Mouse (Mus musculus): ENCODE measurements at regions not wholly inside any gene's neighbourhood (a gene's known extent, or its start where the extent isn't known, plus 50 kb on each side); places are given as distances from the start of the nearest gene placed in this dataset.

DNA sequence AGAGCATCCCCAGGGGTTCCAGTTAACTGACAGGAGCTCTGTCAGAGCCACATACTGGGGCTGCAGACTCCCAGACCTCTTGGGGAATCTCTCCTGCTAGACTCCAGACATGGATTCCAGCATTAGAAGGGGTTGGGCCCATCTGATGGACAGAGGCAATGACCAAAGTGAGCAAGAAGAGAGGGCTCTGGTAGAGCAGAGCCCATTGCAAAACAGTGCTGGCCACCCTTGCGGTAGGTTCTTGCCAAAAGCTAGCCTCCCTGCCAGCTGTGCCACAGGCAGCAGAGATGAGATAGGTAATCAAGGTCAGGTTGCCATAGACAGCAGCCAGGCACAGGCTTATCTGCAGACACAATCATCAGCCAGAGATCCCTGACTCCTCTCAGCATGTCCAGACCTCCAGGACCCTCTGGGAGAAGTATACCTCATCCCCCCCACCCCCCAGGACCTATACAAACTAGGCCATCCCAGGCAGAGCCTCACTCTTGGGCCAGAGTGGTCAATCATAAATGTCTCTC lies 151.1 kb upstream of the Cdh4 start:
- ATAC-seq (ENCODE audit: insufficient number of reproducible peaks, low FRiP score, low TSS enrichment): no peak

DNA sequence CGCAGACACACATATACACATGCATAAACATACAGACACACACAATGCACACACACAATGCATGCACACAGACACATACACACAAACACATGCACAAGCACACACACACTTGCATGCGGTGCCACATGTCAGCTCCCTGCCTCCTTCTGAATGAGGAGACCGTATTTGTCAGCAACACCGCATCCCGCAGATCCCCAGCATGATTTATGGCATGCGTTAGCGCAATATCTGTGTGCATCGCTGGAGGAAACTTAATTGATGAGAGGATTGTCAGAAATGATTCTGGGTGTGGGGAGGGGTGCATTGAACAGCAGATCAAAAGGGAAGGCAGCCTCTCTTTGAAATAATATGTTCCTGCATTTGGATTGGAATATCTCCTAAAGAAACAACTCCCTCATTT lies 150.3 kb upstream of the Cdh4 start:
- ATAC-seq (ENCODE audit: insufficient number of reproducible peaks, low FRiP score, low TSS enrichment): no peak

DNA sequence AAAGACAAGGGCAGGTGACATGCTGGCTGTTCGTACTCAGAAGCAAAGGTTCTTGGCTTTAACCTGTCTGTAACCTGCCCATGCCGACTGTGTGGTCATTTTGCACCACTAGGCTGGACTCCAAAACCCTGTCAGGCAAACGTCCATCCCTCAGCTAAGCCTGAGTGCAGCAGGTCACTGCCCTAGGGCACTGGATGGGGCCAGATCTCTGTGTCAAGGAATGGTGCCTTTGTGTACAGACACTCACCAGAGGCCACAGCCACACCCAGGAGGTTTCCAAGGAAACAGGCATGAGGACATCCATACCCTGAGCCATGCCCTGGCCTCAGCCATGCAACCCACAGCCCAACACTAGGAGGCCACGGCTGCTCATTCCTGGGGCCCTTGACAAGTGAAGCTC lies 149.7 kb upstream of the Cdh4 start:
- ATAC-seq (ENCODE audit: insufficient number of reproducible peaks, low FRiP score, low TSS enrichment): no peak

DNA sequence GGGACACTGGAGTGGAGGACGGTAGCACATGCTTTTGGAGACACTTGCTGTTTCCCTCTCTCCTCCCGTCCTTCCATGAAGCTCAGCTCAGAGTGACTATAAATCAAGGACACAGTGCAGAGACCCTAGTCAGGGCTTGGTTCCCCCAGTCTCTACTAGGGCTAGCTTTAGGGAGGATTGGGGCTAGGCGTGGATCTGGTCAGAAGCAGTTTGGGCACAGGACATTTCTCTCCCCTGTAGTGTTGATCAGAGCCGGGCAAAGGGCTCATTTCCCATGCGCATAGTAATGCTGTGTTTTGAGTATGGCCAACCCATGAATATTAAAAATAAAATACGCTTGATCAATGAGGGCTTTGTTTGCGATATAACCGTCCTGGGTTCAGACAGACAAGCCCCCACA lies 149.1 kb upstream of the Cdh4 start:
- ATAC-seq (ENCODE audit: insufficient number of reproducible peaks, low FRiP score, low TSS enrichment): no peak

DNA sequence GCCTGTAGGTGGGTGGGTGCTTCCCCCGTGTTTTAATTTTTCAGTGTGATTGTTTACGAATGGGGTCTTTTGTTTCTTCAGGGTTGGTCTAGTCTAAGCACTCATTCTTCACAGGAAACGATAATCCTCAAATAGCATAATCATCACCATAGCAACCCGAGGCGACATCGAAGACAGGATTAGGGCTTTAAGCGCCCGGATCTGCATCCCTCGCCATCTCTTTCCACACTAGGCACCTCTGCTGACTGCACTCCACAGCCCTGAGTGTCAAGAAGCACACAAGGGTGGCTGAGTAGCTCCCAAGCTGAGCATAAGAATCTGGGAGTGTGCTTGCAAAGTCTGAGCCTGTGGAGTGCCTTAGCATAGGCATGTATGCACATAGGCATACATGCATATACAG lies 145.2 kb upstream of the Cdh4 start:
- ATAC-seq (ENCODE audit: insufficient number of reproducible peaks, low FRiP score, low TSS enrichment): no peak

DNA sequence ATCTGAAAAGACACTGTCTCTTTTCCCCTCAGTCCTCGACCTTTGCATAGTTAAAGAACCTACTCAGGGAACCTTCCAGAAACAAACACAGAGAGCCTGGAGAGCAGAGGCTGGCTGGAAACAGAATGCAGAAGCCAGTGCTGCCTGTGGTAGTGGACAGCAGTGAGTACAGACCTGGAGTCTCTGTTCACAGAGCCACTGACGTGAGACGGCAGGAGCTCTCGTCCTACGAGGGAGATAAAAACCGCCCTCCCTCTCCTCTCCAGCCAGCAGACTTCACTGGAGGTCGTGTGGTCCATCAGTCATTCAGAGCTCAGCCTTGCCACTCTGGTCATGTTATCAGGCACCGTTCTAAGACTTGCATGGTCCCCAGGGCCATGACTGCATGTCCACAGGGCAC lies 138.5 kb upstream of the Cdh4 start:
- no peak for ATAC-seq (ENCODE audit: insufficient number of reproducible peaks, low FRiP score, low TSS enrichment)

DNA sequence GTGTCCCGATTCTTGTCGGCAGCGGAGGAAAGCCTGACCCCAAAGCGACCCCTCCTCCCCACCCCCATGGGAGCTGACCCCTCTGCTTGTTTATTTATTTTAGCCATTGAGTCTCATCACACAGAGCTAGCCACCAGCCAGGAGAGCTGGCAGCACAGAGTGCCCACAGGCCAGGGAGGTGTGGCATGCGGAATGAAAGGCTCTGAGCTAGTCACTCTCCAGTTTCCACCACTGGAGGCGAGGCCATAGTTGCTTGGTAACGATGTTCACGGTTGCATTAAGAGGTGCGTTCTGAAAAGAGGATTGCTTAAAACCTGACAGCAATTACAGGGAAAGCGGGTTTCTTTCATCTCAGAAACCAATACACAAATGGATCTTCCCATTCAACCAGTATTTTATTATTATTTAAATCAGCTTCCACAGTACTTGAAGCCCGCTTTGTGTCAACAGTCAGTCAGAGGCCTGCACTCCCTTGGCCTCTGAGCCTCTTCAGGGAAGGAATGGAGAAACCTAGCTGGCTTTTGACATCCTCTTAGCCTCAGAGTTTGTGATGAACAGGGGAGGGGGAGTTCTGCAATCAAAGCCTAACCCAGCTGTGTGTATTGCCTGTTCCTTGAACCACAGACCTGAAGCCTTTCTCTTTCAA lies 134.8 kb upstream of the Cdh4 start:
- ATAC-seq (ENCODE audit: insufficient number of reproducible peaks, low FRiP score, low TSS enrichment): no peak

DNA sequence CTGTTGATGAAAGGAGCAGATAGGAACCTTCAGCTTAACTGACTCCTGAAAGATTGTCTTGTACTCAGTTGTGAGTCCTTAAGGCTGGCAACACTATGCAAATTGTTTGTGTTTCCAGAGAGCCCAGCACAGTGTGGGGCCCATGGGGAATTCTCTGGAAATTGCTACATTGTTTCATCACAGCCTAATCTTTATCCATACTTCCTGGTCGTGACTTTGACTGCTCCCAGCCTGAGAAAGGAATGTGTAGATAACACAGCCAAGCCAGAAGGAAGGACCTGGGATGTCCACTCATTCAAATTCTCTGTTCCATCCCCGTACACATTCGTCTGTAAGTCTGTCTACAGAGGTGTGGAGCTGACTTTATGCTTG lies 134.3 kb upstream of the Cdh4 start:
- no peak for ATAC-seq (ENCODE audit: insufficient number of reproducible peaks, low FRiP score, low TSS enrichment)

DNA sequence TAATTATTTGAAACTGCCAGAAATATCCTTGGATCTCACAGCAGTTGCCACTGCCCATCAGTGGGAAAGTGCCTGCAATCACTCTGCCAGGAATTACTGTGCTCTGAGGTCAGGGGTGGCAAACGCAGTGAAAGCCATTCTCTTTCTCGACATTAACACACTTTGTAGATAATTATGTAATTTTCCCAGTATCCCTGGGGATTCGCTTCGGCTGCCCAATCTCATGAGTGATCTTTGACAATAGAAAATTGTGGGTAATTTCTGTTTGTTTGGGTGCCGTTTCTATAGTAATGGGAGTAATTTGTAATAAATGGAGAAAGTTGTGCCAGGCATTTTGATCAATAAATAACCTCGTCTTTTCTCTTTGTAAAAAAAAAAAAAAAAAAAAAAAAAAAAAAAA lies 124.2 kb upstream of the Cdh4 start:
- ATAC-seq (ENCODE audit: insufficient number of reproducible peaks, low FRiP score, low TSS enrichment): no peak

DNA sequence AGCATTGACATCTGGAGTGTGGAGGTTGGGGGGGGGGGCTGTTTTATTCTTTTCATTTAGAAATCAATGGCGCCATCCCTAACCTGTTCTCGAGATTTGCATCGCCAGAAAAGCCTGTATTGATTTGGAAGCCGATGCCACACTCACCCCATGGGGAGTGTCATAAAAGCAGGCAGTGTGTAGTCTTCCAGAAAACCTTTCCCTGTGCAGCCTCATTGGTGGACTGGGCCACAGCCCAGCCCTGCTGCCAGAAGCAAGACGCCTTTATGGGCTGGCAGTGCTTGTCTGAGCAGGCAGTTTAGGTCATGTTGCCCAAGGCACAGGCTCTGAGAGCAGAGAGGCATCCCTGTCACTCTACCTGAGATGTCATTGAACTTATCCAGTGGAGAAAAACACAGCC lies 117.0 kb upstream of the Cdh4 start:
- ATAC-seq (ENCODE audit: insufficient number of reproducible peaks, low FRiP score, low TSS enrichment): no peak

DNA sequence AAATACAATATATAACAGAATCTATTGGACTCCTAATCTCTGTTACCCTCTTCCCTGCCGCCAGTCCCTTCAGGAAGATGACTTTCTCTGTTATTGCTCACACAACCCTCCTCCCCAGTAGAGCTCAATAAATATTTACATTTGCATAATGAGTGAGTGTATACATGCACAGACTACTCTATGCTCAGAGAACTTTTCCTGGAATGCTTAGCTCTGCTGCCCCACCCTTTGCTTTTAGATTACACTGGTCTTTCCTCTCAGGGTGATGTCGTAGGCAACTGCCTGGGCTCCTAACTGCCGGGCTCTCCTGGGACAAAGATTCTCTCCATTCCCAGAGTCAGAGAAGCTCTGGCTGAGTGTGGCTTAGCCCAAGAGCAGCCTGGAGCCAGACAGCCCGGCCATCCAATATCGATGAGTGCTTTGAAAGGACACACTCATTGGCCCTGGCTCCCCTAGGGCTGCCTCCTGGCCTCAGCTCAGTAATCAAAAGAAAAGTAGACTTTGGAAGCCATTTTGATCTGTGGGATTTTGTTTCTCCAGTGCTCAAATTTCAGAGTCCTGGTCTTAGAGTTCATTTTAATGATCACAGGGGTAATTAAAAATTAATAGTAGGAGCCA lies 109.2 kb upstream of the Cdh4 start:
- no peak for ATAC-seq (ENCODE audit: insufficient number of reproducible peaks, low FRiP score, low TSS enrichment)

DNA sequence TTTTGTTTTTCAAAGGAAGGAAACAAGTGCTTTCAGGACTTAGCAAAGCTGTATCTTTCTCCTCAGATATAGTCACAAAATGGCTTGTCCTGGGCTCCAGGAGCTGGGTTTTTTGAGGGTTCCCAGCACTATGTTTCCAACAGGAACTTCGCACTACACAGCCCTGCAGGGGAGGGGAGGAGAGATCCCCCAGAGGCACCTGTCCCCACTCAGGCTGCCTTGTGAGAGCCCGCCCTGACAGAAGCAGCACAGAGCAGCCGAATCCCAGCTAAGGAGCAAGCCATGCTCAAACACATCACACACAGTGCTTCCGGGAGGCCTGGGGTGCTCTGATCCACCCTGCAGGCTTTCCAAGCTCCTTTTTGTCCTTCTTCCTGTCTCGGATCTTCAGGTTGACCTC lies 108.6 kb upstream of the Cdh4 start:
- ATAC-seq (ENCODE audit: insufficient number of reproducible peaks, low FRiP score, low TSS enrichment): no peak

DNA sequence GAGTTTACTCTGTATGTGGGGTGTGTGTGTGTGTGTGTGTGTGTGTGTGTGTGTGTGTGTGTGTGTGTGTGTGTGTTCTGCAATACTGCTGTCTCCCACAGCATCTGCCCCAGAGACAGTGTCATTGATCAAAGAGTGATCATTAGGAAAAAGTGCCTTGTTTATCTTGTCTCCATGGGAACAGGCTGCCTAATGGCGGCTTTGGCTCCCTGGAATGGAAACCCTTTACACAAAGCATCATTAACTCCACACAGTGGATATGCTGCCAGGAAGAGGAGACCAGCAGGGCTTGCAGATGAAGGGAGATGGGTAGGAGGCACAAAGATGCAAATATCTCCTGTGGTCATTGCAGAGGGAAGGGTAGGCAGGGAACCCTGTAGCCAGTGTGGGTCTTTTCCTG lies 106.0 kb upstream of the Cdh4 start:
- ATAC-seq (ENCODE audit: insufficient number of reproducible peaks, low FRiP score, low TSS enrichment): no peak

DNA sequence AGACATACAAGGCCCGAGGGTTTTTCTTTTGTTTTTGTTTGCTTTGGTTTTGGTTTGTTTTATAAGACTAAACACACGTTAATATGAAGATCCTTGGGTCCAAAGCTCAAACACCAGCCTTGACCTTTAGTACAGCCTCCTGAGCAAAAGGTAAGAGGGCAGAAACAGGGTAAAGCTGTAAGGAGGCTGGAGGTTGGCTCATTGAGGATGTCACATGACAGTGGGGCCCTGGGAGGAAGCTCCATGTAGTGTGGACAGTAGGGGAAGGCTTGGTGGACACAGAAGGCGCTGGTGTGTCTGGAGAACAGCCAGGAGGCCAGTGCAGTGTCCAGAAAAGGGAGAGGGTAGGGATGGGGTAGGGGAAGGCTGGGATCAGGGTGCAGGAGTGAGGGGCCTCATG lies 89.6 kb upstream of the Cdh4 start:
- ATAC-seq (ENCODE audit: insufficient number of reproducible peaks, low FRiP score, low TSS enrichment): no peak; the same call in 1 of the 2 replicates

DNA sequence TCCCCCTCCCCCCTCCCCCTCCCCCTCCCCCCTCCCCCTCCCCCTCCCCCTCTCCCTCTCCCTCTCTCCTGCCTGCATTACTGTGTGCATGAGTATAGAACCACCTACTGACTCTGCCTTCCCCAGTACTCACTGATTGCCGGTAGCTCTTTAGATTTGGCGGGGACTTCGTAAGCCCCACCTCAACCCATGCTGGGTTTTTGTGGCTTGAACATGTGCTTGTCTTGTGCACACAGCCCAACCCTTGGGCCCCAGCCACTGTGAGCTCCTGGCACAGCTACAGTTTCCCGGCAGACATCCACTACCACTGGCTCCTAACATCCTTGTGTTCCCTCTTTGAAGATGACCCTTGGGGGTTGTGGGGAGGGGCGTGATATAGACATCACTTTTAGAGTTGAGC lies 87.4 kb upstream of the Cdh4 start:
- no peak for ATAC-seq (ENCODE audit: insufficient number of reproducible peaks, low FRiP score, low TSS enrichment)

DNA sequence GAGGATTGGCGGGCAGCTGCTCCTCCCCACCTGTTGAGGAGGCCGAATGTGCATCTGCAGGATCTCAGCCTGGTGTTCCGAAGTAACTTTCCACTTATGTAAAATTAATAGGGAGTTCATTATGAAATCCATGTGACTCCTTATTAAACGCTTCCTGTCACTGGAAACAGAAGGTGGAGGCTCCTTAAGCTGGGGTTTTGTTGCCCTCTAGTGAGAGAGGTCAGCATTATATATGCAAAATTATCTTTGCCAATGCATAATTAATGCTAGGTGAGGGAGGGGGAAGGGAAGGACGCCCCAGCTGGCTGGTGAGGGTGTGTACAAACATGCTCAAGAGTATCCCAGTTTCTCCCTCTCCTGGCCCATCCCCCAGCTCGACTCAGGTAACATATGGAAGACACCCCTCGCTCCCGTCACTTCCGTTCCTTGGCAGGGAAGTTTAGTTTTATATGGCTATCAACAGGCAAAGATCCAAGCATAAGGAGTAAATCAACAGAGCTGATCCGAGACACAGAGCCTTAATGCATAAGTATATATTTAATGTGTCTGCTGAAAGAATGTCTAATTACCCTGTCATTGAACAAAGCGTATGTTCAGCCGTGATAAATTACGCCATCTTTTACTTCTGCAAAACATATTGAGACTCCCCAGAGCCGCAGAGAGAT lies 71.2 kb upstream of the Cdh4 start:
- no peak for ATAC-seq (ENCODE audit: insufficient number of reproducible peaks, low FRiP score, low TSS enrichment)

DNA sequence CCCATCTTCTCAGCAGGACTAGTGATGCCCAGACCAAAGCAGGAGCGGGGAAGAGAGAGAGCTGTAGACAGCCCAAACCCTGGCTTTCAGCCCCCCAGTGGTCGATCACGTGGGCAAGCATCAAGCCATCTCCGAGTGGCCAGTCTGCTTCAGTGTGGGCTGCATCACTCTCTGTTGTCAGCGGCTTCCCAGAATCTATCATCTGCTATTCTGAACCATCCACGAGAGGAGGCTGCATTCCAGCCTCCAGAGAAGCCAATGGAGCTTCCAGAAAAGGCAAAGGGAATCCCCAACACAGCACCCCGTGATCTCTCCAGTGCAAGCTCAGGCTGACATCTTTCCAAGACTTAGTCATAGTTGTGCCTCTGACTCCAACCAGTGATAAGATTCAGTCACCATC lies 70.7 kb upstream of the Cdh4 start:
- ATAC-seq (ENCODE audit: insufficient number of reproducible peaks, low FRiP score, low TSS enrichment): no peak

DNA sequence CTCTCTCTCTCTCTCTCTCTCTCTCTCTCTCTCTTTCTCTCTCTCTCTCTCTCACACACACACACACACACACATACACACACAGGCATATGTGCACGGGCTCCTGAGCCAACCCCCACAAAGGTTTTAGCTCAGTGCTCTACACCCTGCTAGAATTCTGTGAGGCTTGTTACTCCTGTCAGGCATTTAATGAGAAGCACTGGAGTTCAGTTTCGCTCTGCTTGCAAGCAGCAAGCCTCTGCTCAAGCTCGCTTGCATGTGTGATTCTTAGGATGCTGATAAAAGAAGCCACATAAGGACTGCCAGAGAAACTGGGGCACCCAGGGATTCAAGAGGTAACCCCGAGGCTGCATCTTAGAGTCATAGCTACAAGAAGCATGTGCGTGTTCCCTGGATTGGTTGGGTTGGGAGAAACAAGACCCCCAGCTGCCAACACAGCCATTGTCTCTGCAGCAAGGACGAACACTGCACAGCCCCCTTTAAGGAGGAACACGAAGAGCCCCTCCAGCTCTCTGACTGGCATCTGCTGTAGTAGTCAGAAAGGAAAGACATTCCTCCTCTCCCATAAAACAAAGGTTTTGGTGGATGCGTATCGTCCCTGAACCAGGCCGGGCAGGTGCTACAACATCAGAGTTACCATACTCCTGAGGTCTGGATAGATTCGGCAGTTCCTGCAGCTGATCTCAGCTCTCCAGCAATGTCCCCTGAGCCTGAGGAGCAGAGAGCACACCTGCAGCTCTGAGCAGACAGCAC lies 62.4 kb upstream of the Cdh4 start:
- ATAC-seq (ENCODE audit: insufficient number of reproducible peaks, low FRiP score, low TSS enrichment): no peak

DNA sequence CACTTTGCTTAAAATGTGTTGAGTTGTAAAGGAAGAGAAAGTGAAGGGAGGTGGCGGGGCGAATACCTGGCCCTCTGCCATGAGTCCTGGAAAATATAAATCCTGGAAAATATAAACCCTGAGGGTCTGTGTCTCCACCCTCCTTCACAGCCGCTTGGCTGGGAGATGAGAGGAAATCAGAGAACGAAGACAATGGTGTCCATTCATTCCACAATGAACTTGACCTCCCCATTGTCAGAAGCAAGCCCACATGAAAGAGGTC lies 61.9 kb upstream of the Cdh4 start:
- no peak for ATAC-seq (ENCODE audit: insufficient number of reproducible peaks, low FRiP score, low TSS enrichment)

DNA sequence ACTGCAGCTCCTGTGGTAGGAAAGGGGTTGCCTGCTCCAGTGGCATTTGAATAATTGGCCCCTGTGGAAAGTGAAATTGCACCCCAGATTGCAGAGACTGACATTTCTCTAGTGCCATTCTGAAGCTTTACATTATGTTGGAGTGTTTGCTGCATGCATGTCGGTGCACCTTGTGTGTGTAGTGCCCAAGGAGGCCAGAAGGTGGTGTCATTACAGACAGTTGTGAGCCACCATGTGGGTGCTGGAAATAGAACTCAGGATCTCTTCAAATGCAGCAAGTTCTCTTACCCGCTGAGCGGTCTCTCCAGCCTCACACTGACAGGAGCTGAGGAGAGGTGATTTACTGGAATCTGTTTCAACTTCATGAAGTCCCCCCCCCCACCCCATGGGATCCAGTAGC lies 60.3 kb upstream of the Cdh4 start:
- no peak for ATAC-seq (ENCODE audit: insufficient number of reproducible peaks, low FRiP score, low TSS enrichment)

DNA sequence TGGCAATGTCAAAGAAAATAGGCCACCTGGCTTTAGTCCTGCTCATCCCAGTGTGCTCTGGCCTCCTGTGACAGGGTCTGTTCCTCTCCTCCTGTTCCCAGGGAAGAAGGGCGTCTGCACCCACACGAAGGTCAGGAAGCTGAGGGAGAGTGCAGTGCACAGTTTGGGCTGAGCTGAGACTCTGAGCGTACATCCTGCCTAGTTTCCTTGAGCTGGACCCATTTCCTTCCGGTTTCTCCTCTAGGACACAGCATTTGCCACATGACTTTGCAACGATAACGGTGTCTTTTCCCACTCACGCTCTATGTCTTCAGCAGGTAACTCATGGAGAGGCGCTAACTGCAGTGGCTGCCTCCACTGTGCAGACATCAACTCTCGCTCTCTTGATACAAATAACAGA lies 59.6 kb upstream of the Cdh4 start:
- ATAC-seq (ENCODE audit: insufficient number of reproducible peaks, low FRiP score, low TSS enrichment): no peak

DNA sequence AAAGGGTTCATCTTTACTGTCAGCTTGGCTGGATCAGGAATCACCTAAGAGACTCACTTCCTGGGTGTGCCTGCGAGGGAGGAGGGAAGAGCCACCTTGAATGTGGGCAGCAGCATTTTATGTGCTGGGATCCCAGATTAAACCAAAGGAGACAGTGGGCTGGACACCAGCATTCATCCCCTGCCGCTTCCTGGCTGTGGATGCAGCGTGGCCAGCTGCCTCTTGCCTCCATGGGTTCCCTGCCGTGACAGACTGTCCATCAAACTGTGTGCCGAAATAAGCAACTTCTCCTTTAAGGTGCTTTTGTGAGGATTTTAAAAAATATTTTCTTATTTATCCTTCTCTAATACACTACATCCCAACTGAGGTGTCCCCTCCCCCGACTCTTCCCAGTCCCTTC lies 55.4 kb upstream of the Cdh4 start:
- ATAC-seq (ENCODE audit: insufficient number of reproducible peaks, low FRiP score, low TSS enrichment): no peak

All from cerebellum, adult (tissue).